ENCODE assay signal across 21 mouse cellular contexts in genomic region chr8:70181903-70182252, GRCm38 (mm10). TPM values are rescaled to one million over a fixed set of nuclear protein-coding genes. Genes with fewer than 3 reads are reported as not detected.
A peak's percentile ranks its signal among the peaks of the same experiment; 100 is the strongest.
DNase-seq lines count a peak whose midpoint lies in the region; ATAC-seq and TF ChIP-seq lines count a peak whose summit lies in the region.
"Had no signal": no experiment of that assay in that cellular context is flagged by ENCODE, and none has a peak within 500 bp of the region (broad histone marks: within the 10 kb centered on the region; RNA-seq: fewer than 3 reads in every experiment).

No protein-coding gene starts in this region.

- no peak overlapping the region for H3K4me3 ChIP-seq in heart, embryonic 12.5 days
- no peak overlapping the region for H3K4me3 ChIP-seq in stomach, embryonic 14.5 days (ENCODE audit: low read depth, low read length)
- H3K4me3 ChIP-seq in stomach, postnatal 0 days (ENCODE audit: low read depth, low read length), result no peak overlapping the region
- no peak overlapping the region for H3K4me3 ChIP-seq in liver, embryonic 13.5 days (replicated peaks)
- H3K4me3 ChIP-seq: forebrain, embryonic 15.5 days; hindbrain, embryonic 12.5 days had no signal

- H3K9me3 ChIP-seq in heart, embryonic 12.5 days (replicated peaks), result no peaks in the 10 kb centered on the region
- no peaks in the 10 kb centered on the region for H3K9me3 ChIP-seq in stomach, embryonic 14.5 days (ENCODE audit: control insufficient read depth, low read depth, low read length)
- H3K9me3 ChIP-seq in stomach, postnatal 0 days (ENCODE audit: control insufficient read depth, low read length), result no peaks in the 10 kb centered on the region
- no peaks in the 10 kb centered on the region for H3K9me3 ChIP-seq in liver, embryonic 13.5 days (replicated peaks)
- H3K9me3 ChIP-seq: forebrain, embryonic 15.5 days; G1E; hindbrain, embryonic 12.5 days had no signal

- no peak overlapping the region for H3K27ac ChIP-seq in heart, embryonic 12.5 days (ENCODE audit: poor library complexity, severe bottlenecking)
- no peak overlapping the region for H3K27ac ChIP-seq in stomach, embryonic 14.5 days (ENCODE audit: low read length)
- H3K27ac ChIP-seq in stomach, postnatal 0 days (replicated peaks), result no peak overlapping the region
- H3K27ac ChIP-seq in liver, embryonic 13.5 days, result peak overlapping the region; percentile 78
- H3K27ac ChIP-seq: forebrain, embryonic 15.5 days; hindbrain, embryonic 12.5 days had no signal

- H3K9ac ChIP-seq in heart, embryonic 12.5 days, result peak overlapping the region; percentile 33; the same call in 1 of the 2 replicates
- no peak overlapping the region for H3K9ac ChIP-seq in stomach, embryonic 14.5 days (replicated peaks; ENCODE audit: low read depth, low read length)
- H3K9ac ChIP-seq in stomach, postnatal 0 days (ENCODE audit: low read length), result no peak overlapping the region
- H3K9ac ChIP-seq in liver, embryonic 13.5 days, result peak overlapping the region; percentile 35; the same call in 1 of the 2 replicates
- H3K9ac ChIP-seq: forebrain, embryonic 15.5 days; hindbrain, embryonic 12.5 days; lung, embryonic 14.5 days had no signal

- peaks cover 63% of the 10 kb centered on the region for H3K36me3 ChIP-seq in heart, embryonic 12.5 days
- H3K36me3 ChIP-seq in stomach, embryonic 14.5 days (ENCODE audit: control insufficient read depth, insufficient read depth, low read length), result peaks cover 27% of the 10 kb centered on the region
- peaks cover 10% of the 10 kb centered on the region for H3K36me3 ChIP-seq in stomach, postnatal 0 days (ENCODE audit: control insufficient read depth, insufficient read depth, low read length)
- H3K36me3 ChIP-seq in liver, embryonic 13.5 days, result peaks cover 52% of the 10 kb centered on the region

- intact Hi-C loops in heart, postnatal 25 days (cut with DNase I), result loop anchor here (2.0 kb wide), 1 partner anchor 41 kb away; no protein-coding TSS in a partner anchor

- TF ChIP-seq CTCF in stomach, postnatal 0 days (IDR thresholded peaks at IDR 0.05; ENCODE audit: low read depth), result no peak

- H3K4me1 ChIP-seq in heart, embryonic 12.5 days (replicated peaks), result 0 out of 2 replicates have a peak, but pooled peaks cover 3% of the 10 kb centered on the region
- H3K4me1 ChIP-seq in stomach, embryonic 14.5 days (ENCODE audit: control insufficient read depth, insufficient read depth, low read length), result no peaks in the 10 kb centered on the region
- H3K4me1 ChIP-seq in stomach, postnatal 0 days (replicated peaks; ENCODE audit: control insufficient read depth, insufficient read depth), result no peaks in the 10 kb centered on the region
- H3K4me1 ChIP-seq in liver, embryonic 13.5 days (replicated peaks), result peaks cover 42% of the 10 kb centered on the region
- H3K4me1 ChIP-seq: forebrain, embryonic 15.5 days had no signal

- no peak for ATAC-seq in heart, embryonic 12.5 days (ENCODE audit: insufficient number of reproducible peaks, low FRiP score)
- ATAC-seq in stomach, embryonic 14.5 days (ENCODE audit: insufficient number of reproducible peaks, insufficient read depth, low FRiP score, low read depth), result 0 out of 2 replicates have a peak, but pooled peaks have one; percentile 12
- no peak for ATAC-seq in stomach, postnatal 0 days (ENCODE audit: low FRiP score, low TSS enrichment)
- ATAC-seq in liver, embryonic 13.5 days (ENCODE audit: low read depth), result no peak
- ATAC-seq in monocyte, adult 5-6 weeks (replicated peaks; ENCODE audit: insufficient number of reproducible peaks, low FRiP score, low TSS enrichment, poor library complexity, severe bottlenecking), result no peak
- no peak for ATAC-seq in CD4-positive, CD25-positive, alpha-beta regulatory T cell, adult 4 months
- ATAC-seq: forebrain, embryonic 15.5 days had no signal

- no peak for DNase-seq in heart, postnatal 25 days (ENCODE audit: low spot score)
- DNase-seq in stomach, postnatal 0 days (ENCODE audit: low spot score), result no peak
- no peak for DNase-seq in liver, embryonic 13.5 days
- DNase-seq in heart, adult 11 months, result no peak
- DNase-seq: adrenal gland, postnatal 25 days; B cell, adult 2 months; cerebellum, postnatal 14 days; gastrocnemius, postnatal 10 days; kidney, adult 9 months; layer of hippocampus, postnatal 36 days; lung, embryonic 14.5 days; spleen, adult 18-20 months had no signal

- no peaks in the 10 kb centered on the region for H3K27me3 ChIP-seq in heart, embryonic 12.5 days (replicated peaks)
- H3K27me3 ChIP-seq in stomach, embryonic 14.5 days (ENCODE audit: control insufficient read depth, insufficient read depth, low read length), result no peaks in the 10 kb centered on the region
- no peaks in the 10 kb centered on the region for H3K27me3 ChIP-seq in stomach, postnatal 0 days (ENCODE audit: control insufficient read depth, insufficient read depth, low read length)
- no peaks in the 10 kb centered on the region for H3K27me3 ChIP-seq in liver, embryonic 13.5 days
- H3K27me3 ChIP-seq: forebrain, embryonic 15.5 days; hindbrain, embryonic 12.5 days had no signal

- TF ChIP-seq EP300 in stomach, postnatal 0 days (optimal IDR thresholded peaks at IDR 0.05), result no peak

- H3K4me2 ChIP-seq in heart, embryonic 12.5 days, result no peak overlapping the region
- no peak overlapping the region for H3K4me2 ChIP-seq in stomach, embryonic 14.5 days (replicated peaks; ENCODE audit: low read depth, low read length)
- H3K4me2 ChIP-seq in stomach, postnatal 0 days (replicated peaks; ENCODE audit: low read depth), result no peak overlapping the region
- peak overlapping the region; percentile 49 for H3K4me2 ChIP-seq in liver, embryonic 13.5 days
- H3K4me2 ChIP-seq: forebrain, embryonic 15.5 days; heart, embryonic 11.5 days; hindbrain, embryonic 12.5 days; lung, embryonic 14.5 days had no signal

- WGBS in heart, embryonic 12.5 days, result 35% methylated on average over 2 of the region's 2 CpGs
- WGBS in stomach, embryonic 14.5 days, result 26% methylated on average over 2 of the region's 2 CpGs
- WGBS in stomach, postnatal 0 days, result 64% methylated on average over 2 of the region's 2 CpGs
- 70% methylated on average over 2 of the region's 2 CpGs for WGBS in liver, embryonic 13.5 days (ENCODE audit: insufficient replicate concordance)

RNA-seq across cellular contexts. Expression of gene Tmem161a, which starts 9.7 kb away (rescaled TPM):
- polyA plus RNA-seq in heart, embryonic 12.5 days (2016; fragmentation: Nextera tagmentation; extraction: Ambion mirVana), result 98.0 and 100 TPM in 2 replicates
- total RNA-seq in heart, postnatal 25 days (2021), result 10 to 100 TPM; 93.0 to 98.1 TPM
- 45.3 and 49.4 TPM in 2 replicates for polyA plus RNA-seq in stomach, embryonic 14.5 days (2014; fragmentation: Nextera tagmentation; extraction: Ambion mirVana)
- polyA plus RNA-seq in stomach, postnatal 0 days (2015; fragmentation: Nextera tagmentation; extraction: Ambion mirVana), result 38.2 and 40.8 TPM in 2 replicates
- polyA plus RNA-seq in liver, embryonic 13.5 days (2015; fragmentation: Nextera tagmentation; extraction: Ambion mirVana), result 27.8 and 31.4 TPM in 2 replicates
- 4.2 to 14.5 TPM (median 9.0 TPM) in 3 replicates for total RNA-seq in monocyte, adult 5-6 weeks (2017)
- polyA plus RNA-seq in CD4-positive, CD25-positive, alpha-beta regulatory T cell, adult 4 months (2017; shearing (Covaris generic)), result 10 to 100 TPM; 25.3 to 54.7 TPM

RNA-seq across cellular contexts. Expression of gene Slc25a42, which starts 30.2 kb away (rescaled TPM):
- 8.5 and 9.7 TPM in 2 replicates for polyA plus RNA-seq in heart, embryonic 12.5 days (2016; fragmentation: Nextera tagmentation; extraction: Ambion mirVana)
- 10 to 100 TPM; 48.1 to 48.4 TPM for total RNA-seq in heart, postnatal 25 days (2021)
- 3.9 and 4.2 TPM in 2 replicates for polyA plus RNA-seq in stomach, embryonic 14.5 days (2014; fragmentation: Nextera tagmentation; extraction: Ambion mirVana)
- polyA plus RNA-seq in stomach, postnatal 0 days (2015; fragmentation: Nextera tagmentation; extraction: Ambion mirVana), result 3.1 and 4.5 TPM in 2 replicates
- 3.5 and 5.0 TPM in 2 replicates for polyA plus RNA-seq in liver, embryonic 13.5 days (2015; fragmentation: Nextera tagmentation; extraction: Ambion mirVana)
- total RNA-seq in monocyte, adult 5-6 weeks (2017), result 0.32 to 1.4 TPM in 2 of 3 replicates, not detected in the other
- 1 to 10 TPM; 6.2 to 9.7 TPM for polyA plus RNA-seq in CD4-positive, CD25-positive, alpha-beta regulatory T cell, adult 4 months (2017; shearing (Covaris generic))

RNA-seq across cellular contexts. Expression of gene Mef2b, which starts 42.4 kb away (rescaled TPM):
- polyA plus RNA-seq in heart, embryonic 12.5 days (2016; fragmentation: Nextera tagmentation; extraction: Ambion mirVana), result not detected in 2 replicates
- total RNA-seq in heart, postnatal 25 days (2021), result under 1 TPM in 1 of 2 experiments, not detected in 1; 0.31 TPM
- 0.32 TPM in 1 of 2 replicates, not detected in the other for polyA plus RNA-seq in stomach, embryonic 14.5 days (2014; fragmentation: Nextera tagmentation; extraction: Ambion mirVana)
- 0.10 TPM in 1 of 2 replicates, not detected in the other for polyA plus RNA-seq in stomach, postnatal 0 days (2015; fragmentation: Nextera tagmentation; extraction: Ambion mirVana)
- 0.08 and 0.17 TPM in 2 replicates for polyA plus RNA-seq in liver, embryonic 13.5 days (2015; fragmentation: Nextera tagmentation; extraction: Ambion mirVana)
- 0.78 to 1.5 TPM in 2 of 3 replicates, not detected in the other for total RNA-seq in monocyte, adult 5-6 weeks (2017)
- polyA plus RNA-seq in CD4-positive, CD25-positive, alpha-beta regulatory T cell, adult 4 months (2017; shearing (Covaris generic)), result 1 to 10 TPM in 1 of 2 experiments, not detected in 1; 1.5 TPM
- total RNA-seq: megakaryocyte, adult 5-6 weeks had no signal

RNA-seq across cellular contexts. Expression of gene Borcs8, which starts 42.6 kb away (rescaled TPM):
- polyA plus RNA-seq in heart, embryonic 12.5 days (2016; fragmentation: Nextera tagmentation; extraction: Ambion mirVana), result 30.3 and 38.1 TPM in 2 replicates
- total RNA-seq in heart, postnatal 25 days (2021), result 10 to 100 TPM; 21.2 to 25.5 TPM
- 45.9 and 57.4 TPM in 2 replicates for polyA plus RNA-seq in stomach, embryonic 14.5 days (2014; fragmentation: Nextera tagmentation; extraction: Ambion mirVana)
- 30.1 and 30.5 TPM in 2 replicates for polyA plus RNA-seq in stomach, postnatal 0 days (2015; fragmentation: Nextera tagmentation; extraction: Ambion mirVana)
- 25.0 and 25.8 TPM in 2 replicates for polyA plus RNA-seq in liver, embryonic 13.5 days (2015; fragmentation: Nextera tagmentation; extraction: Ambion mirVana)
- total RNA-seq in monocyte, adult 5-6 weeks (2017), result 60.6 to 63.2 TPM (median 61.3 TPM) in 3 replicates
- polyA plus RNA-seq in CD4-positive, CD25-positive, alpha-beta regulatory T cell, adult 4 months (2017; shearing (Covaris generic)), result 10 to 100 TPM; 76.8 to 91.1 TPM

RNA-seq across cellular contexts. Expression of gene Rfxank, which starts 42.9 kb away (rescaled TPM):
- 17.7 and 18.7 TPM in 2 replicates for polyA plus RNA-seq in heart, embryonic 12.5 days (2016; fragmentation: Nextera tagmentation; extraction: Ambion mirVana)
- total RNA-seq in heart, postnatal 25 days (2021), result 10 to 100 TPM; 20.9 to 21.5 TPM
- 12.1 and 20.0 TPM in 2 replicates for polyA plus RNA-seq in stomach, embryonic 14.5 days (2014; fragmentation: Nextera tagmentation; extraction: Ambion mirVana)
- 8.9 and 9.8 TPM in 2 replicates for polyA plus RNA-seq in stomach, postnatal 0 days (2015; fragmentation: Nextera tagmentation; extraction: Ambion mirVana)
- polyA plus RNA-seq in liver, embryonic 13.5 days (2015; fragmentation: Nextera tagmentation; extraction: Ambion mirVana), result 6.6 and 7.1 TPM in 2 replicates
- 12.5 to 17.9 TPM (median 17.8 TPM) in 3 replicates for total RNA-seq in monocyte, adult 5-6 weeks (2017)
- 10 to 100 TPM; 67.2 to 81.8 TPM for polyA plus RNA-seq in CD4-positive, CD25-positive, alpha-beta regulatory T cell, adult 4 months (2017; shearing (Covaris generic))

Comparison
In these comparisons a context has a peak if more than half of its experiments do, and no peak if none do; other contexts are left out.
1. H3K9ac ChIP-seq: peak in heart, embryonic 12.5 days (single experiment) and liver, embryonic 13.5 days (single experiment); none in stomach, embryonic 14.5 days (single experiment) and stomach, postnatal 0 days (single experiment).